Mouse (Mus musculus): ENCODE data around the gene Ggta1.

- no peak for TF ChIP-seq POLR2A (IDR thresholded peaks at IDR 0.05; ENCODE audit: borderline replicate concordance, low read depth, low read length)
- TF ChIP-seq CTCF (IDR thresholded peaks at IDR 0.05; ENCODE audit: low read depth, low read length): no peak
Observed at GRCm38 (mm10) chr2:35460378-35460880, 2.6 kb downstream of the Ggta1 start.
